Mouse (Mus musculus) small intestine, adult 2 months (tissue): ENCODE results near the gene Urad. TPM values are rescaled to one million over a fixed set of nuclear protein-coding genes. Genes with fewer than 3 reads are reported as not detected.

ENCODE experiments used
- H3K27ac ChIP-seq: fragments of 200-500 bp; 2 replicates; pipeline ENCODE4 v1.5.1; 2012; ENCODE audit warnings: low read depth, low read length, control low read depth, inconsistent platforms; ENCODE audit not compliant: insufficient read depth
- H3K27me3 ChIP-seq: fragments of 200-500 bp; 2 replicates; pipeline ENCODE4 v1.6.1; 2012; ENCODE audit warnings: mild to moderate bottlenecking, moderate library complexity, low read length, inconsistent platforms; ENCODE audit not compliant: control insufficient read depth, insufficient read depth
- H3K36me3 ChIP-seq: fragments of 200-500 bp; 2 replicates; pipeline ENCODE4 v1.6.1; 2012; ENCODE audit warnings: mild to moderate bottlenecking, low read length, control low read depth, inconsistent platforms; ENCODE audit not compliant: control insufficient read depth, insufficient read depth
- H3K4me1 ChIP-seq: fragments of 200-500 bp; 2 replicates; pipeline ENCODE4 v1.6.1; 2012; ENCODE audit warnings: low read length, inconsistent platforms, mixed read lengths; ENCODE audit not compliant: control insufficient read depth, insufficient read depth, insufficient read length
- H3K4me3 ChIP-seq: fragments of 200-500 bp; 2 replicates; pipeline ENCODE4 v1.5.1; 2012; ENCODE audit warnings: low read depth, mild to moderate bottlenecking, control low read depth, inconsistent platforms, low read length, moderate library complexity
- CTCF ChIP-seq: fragments of 200-500 bp; IDR thresholded peaks from 2 replicates; pipeline ENCODE4 v1.5.1; 2012; ENCODE audit warnings: low read depth, mild to moderate bottlenecking, control low read depth, inconsistent platforms, low read length, moderate library complexity, mixed read lengths; ENCODE audit not compliant: insufficient replicate concordance, insufficient read length; ENCODE audit errors: extremely low read depth
- POLR2A ChIP-seq: fragments of 200-500 bp; IDR thresholded peaks from 2 replicates; pipeline ENCODE4 v1.6.1; 2012; ENCODE audit warnings: low read depth, mild to moderate bottlenecking, control low read depth, inconsistent platforms, low read length, moderate library complexity
- WGBS: fragments of 180-500 bp; shearing (Covaris S2); methylation state at CpG from one replicate; pipeline ENCODE4 v1.1.7; 2018; 5-methylcytosine and 5-hydroxymethylcytosine counted together
- polyA plus RNA-seq: library from polyadenylated mRNA; depleted of rRNA; stranded (reverse); fragments of >200 nt; gene quantifications from 2 replicates; pipeline ENCODE4 v1.2.3, GENCODE M21; 2012

Gene Urad
- polyA plus RNA-seq, 1 experiment, result 4.7 TPM

GRCm38 (mm10) chr5:147340741-147341414, 18.6 kb upstream of the Urad start:
- H3K27ac ChIP-seq, result no peak overlapping the region
- no peak overlapping the region for H3K4me3 ChIP-seq
- WGBS, result 25% methylated on average over 13 of the region's 13 CpGs

GRCm38 (mm10) chr5:147339560-147339959, 17.3 kb upstream of the Urad start:
- Histone ChIP-seq H3K4me3 (no peak overlapping the region), H3K4me1 (no peaks in the 10 kb centered on the region), H3K36me3 (no peaks in the 10 kb centered on the region), H3K27ac (no peak overlapping the region), H3K27me3 (no peaks in the 10 kb centered on the region)
- 71% methylated on average over 11 of the region's 11 CpGs for WGBS
- TF ChIP-seq CTCF, result no peak
- no peak for TF ChIP-seq POLR2A

More at GRCm38 (mm10) chr5:147340741-147341414, 18.6 kb upstream of the Urad start:
- Histone ChIP-seq H3K36me3 (no peaks in the 10 kb centered on the region), H3K4me1 (no peaks in the 10 kb centered on the region), H3K27me3 (no peaks in the 10 kb centered on the region)
- TF ChIP-seq POLR2A, result no peak
- TF ChIP-seq CTCF, result no peak

DNA sequence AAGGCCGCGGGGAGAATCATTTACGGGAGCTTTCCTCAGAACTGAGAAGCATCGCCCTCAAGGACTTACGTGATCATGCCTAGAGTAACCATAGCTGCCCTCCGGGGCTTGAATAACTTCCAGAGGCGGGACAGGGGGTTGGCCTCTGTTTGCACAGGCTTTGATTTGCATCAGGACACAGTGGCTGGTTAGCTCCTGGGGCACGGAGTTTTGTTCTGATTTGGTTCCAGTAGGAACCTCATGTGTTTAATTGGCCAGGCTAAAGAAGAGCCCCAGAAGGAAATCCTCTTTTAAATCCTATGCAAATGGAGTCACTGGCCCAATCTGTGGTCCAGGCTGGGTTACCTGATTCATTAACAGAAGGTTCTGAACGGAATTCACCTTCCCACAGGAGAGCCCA, 16.7 kb upstream of the Urad start:
- no peak for TF ChIP-seq CTCF
- no peak for TF ChIP-seq POLR2A
- Histone ChIP-seq H3K36me3 (no peaks in the 10 kb centered on the region), H3K4me3 (no peak overlapping the region), H3K4me1 (no peaks in the 10 kb centered on the region), H3K27ac (no peak overlapping the region; the same call in 1 of the 2 replicates), H3K27me3 (no peaks in the 10 kb centered on the region)
- WGBS, result 29% methylated on average over 9 of the region's 9 CpGs

DNA sequence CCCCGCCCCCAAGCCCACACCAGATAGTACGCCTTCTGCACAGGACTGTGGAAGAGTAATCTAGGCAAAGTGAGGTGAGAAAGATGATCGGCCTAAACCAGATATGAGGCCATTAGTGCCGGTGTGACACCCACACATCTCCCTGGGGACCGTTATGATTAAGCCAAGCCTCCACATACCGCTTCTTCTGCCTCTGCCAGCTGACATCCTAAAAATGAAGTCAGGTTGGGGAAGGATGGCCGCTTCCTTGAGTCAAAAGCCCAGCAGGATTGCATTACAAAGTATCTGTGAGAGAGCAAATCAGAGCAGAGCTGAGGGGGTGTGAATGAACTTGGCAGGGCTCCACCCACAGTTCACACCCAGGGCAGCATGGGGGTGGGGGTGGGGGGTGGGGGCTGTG, 10.5 kb upstream of the Urad start:
- H3K27me3 ChIP-seq, result no peaks in the 10 kb centered on the region
- WGBS, result 33% methylated on average over 7 of the region's 7 CpGs

DNA sequence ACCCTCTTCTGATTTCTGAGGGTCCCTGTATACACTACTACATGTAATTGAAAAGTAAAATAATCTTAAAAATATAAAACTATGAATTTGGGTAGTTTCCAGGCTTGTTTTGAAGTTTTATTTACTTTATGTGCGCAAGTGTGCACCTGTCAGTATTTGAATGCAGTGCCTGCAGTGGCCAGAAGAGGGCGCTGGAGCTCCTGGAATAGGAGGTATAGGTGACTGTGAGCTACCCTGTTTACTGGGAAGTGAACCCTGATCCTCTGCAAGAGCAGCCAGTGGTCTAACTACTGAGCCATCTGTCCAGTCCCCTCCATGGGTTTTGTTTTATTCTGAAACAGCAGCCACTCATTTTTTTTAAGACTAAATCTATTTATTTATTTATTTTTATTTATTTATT, 9.3 kb upstream of the Urad start:
- TF ChIP-seq CTCF (peak; percentile 66; the same call in 1 of the 2 replicates), POLR2A (no peak)

More for the DNA sequence above, 10.5 kb upstream of the Urad start:
- TF ChIP-seq CTCF (no peak), POLR2A (no peak)
- no peak overlapping the region for H3K4me3 ChIP-seq
- H3K27ac ChIP-seq, result no peak overlapping the region
- H3K36me3 ChIP-seq, result no peaks in the 10 kb centered on the region
- H3K4me1 ChIP-seq, result no peaks in the 10 kb centered on the region

GRCm38 (mm10) chr5:147329946-147330345, 7.7 kb upstream of the Urad start:
- Histone ChIP-seq H3K4me3 (no peak overlapping the region), H3K36me3 (no peaks in the 10 kb centered on the region), H3K4me1 (no peaks in the 10 kb centered on the region), H3K27ac (no peak overlapping the region), H3K27me3 (no peaks in the 10 kb centered on the region)
- 82% methylated on average over 11 of the region's 11 CpGs for WGBS
- TF ChIP-seq POLR2A (no peak), CTCF (no peak)

More for the DNA sequence above, 9.3 kb upstream of the Urad start:
- no peaks in the 10 kb centered on the region for H3K36me3 ChIP-seq
- H3K27ac ChIP-seq, result no peak overlapping the region
- H3K27me3 ChIP-seq, result no peaks in the 10 kb centered on the region
- H3K4me1 ChIP-seq, result no peaks in the 10 kb centered on the region
- WGBS, result 40% methylated on average over 2 of the region's 2 CpGs
- H3K4me3 ChIP-seq, result no peak overlapping the region

DNA sequence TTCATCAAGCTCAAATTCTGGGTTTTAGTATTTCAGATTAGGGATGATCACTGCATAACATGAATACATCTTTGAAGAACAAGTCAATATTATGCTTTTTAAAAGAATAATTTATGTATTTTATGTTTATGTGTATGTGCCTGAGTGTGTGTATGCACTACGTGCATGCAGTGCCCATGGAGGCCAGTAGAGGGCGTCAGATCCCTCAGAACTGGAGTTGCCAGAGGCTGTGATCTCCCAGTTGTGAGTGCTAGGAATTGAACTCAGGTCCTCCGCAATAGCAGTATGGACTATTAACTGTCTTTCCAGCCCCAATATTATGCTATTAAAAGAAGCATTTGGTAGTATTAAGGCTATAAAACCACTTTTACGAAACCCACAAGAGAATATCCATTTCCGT, 5.4 kb upstream of the Urad start:
- whole genome bisulfite sequencing, result 91% methylated on average over 5 of the region's 5 CpGs
- TF ChIP-seq CTCF (peak; percentile 28; the same call in 1 of the 2 replicates), POLR2A (no peak)

More for the DNA sequence above, 5.4 kb upstream of the Urad start:
- Histone ChIP-seq H3K27ac (no peak overlapping the region), H3K4me1 (no peaks in the 10 kb centered on the region), H3K36me3 (no peaks in the 10 kb centered on the region), H3K4me3 (no peak overlapping the region), H3K27me3 (no peaks in the 10 kb centered on the region)
